Mouse (Mus musculus): ENCODE measurements around the gene Cdh3.
"Not testable (repeated sequence)": the region's sequence is repeated elsewhere in the genome, so short reads cannot be mapped to it uniquely, and the experiment has no call there.

The Cdh3 gene

GRCm38 (mm10) chr8:106574283-106574682, 63.6 kb downstream of the Cdh3 start:
- no peak for DNase-seq

- no peak for DNase-seq
These were observed 66.3 kb downstream of the Cdh3 start for GRCm38 (mm10) chr8:106576849-106577555.

GRCm38 (mm10) chr8:106579510-106579909, 68.8 kb downstream of the Cdh3 start:
- DNase-seq = no peak

- no peak for DNase-seq
These were observed 70.8 kb downstream of the Cdh3 start for GRCm38 (mm10) chr8:106581344-106582088.

GRCm38 (mm10) chr8:106584942-106585670, 74.4 kb downstream of the Cdh3 start:
- no peak for DNase-seq

- no peak for DNase-seq
These were observed 75.0 kb downstream of the Cdh3 start for GRCm38 (mm10) chr8:106585671-106586037.

- DNase-seq = no peak
These were observed 76.2 kb downstream of the Cdh3 start for GRCm38 (mm10) chr8:106586896-106587295.

GRCm38 (mm10) chr8:106588443-106589431, 78.0 kb downstream of the Cdh3 start:
- DNase-seq = no peak

GRCm38 (mm10) chr8:106592458-106592857, 81.8 kb downstream of the Cdh3 start:
- no peak for DNase-seq

GRCm38 (mm10) chr8:106595623-106596022, 84.9 kb downstream of the Cdh3 start:
- DNase-seq = not testable (repeated sequence)

GRCm38 (mm10) chr8:106597067-106597466, 86.4 kb downstream of the Cdh3 start:
- DNase-seq = no peak

GRCm38 (mm10) chr8:106599265-106599979, 88.7 kb downstream of the Cdh3 start:
- DNase-seq = no peak

GRCm38 (mm10) chr8:106603131-106603819, 92.6 kb downstream of the Cdh3 start, which contains the start of gene Cdh1:
Cdh1 (plus strand) TSS chr8:106603351.
- no peak for DNase-seq

- no peak for DNase-seq
These were observed 93.2 kb downstream of the Cdh3 start for GRCm38 (mm10) chr8:106603933-106604332.

GRCm38 (mm10) chr8:106605657-106606056, 95.0 kb downstream of the Cdh3 start:
- no peak for DNase-seq

GRCm38 (mm10) chr8:106606121-106606520, 95.4 kb downstream of the Cdh3 start:
- no peak for DNase-seq

GRCm38 (mm10) chr8:106606601-106607145, 96.0 kb downstream of the Cdh3 start:
- no peak for DNase-seq

Data from cerebellum, adult 9-10 months (tissue).